Mouse (Mus musculus): ENCODE results near the gene Vangl1. TPM values are rescaled to one million over a fixed set of nuclear protein-coding genes. Genes with fewer than 3 reads are reported as not detected.

The Vangl1 gene
- polyA plus RNA-seq, 1 experiment from 2014 or later, result 14.0 TPM

GRCm38 (mm10) chr3:102242854-102243253, 38.4 kb upstream of the Vangl1 start:
- no peaks in the 10 kb centered on the region; the same call in 1 of the 2 replicates for H3K27me3 ChIP-seq (replicated peaks; ENCODE audit: insufficient read depth, low read length)
- no peak overlapping the region for H3K27ac ChIP-seq (ENCODE audit: low read length)
- H3K9ac ChIP-seq (replicated peaks; ENCODE audit: low read depth), result no peak overlapping the region
- ATAC-seq (peak; percentile 43), DNase-seq (ENCODE audit: low spot score) (peak; percentile 85)
- H3K4me3 ChIP-seq (ENCODE audit: low read depth, low read length), result no peak overlapping the region
- no peak overlapping the region for H3K4me2 ChIP-seq (replicated peaks; ENCODE audit: low read depth, low read length)
- WGBS, result 47% methylated on average over 5 of the region's 5 CpGs
- no peaks in the 10 kb centered on the region for H3K4me1 ChIP-seq (ENCODE audit: insufficient read depth, low read depth, low read length)
- no peaks in the 10 kb centered on the region for H3K36me3 ChIP-seq (ENCODE audit: insufficient read depth, low read length)
- no peaks in the 10 kb centered on the region for H3K9me3 ChIP-seq (ENCODE audit: low read length)
- TF ChIP-seq EP300 (IDR thresholded peaks at IDR 0.05), result no peak
- TF ChIP-seq CTCF (IDR thresholded peaks at IDR 0.05), result peak; percentile 73

GRCm38 (mm10) chr3:102231418-102232134, 27.1 kb upstream of the Vangl1 start:
- H3K27me3 ChIP-seq (replicated peaks; ENCODE audit: insufficient read depth, low read length), result no peaks in the 10 kb centered on the region
- DNase-seq (ENCODE audit: low spot score), result peak; percentile 82
- H3K4me3 ChIP-seq (ENCODE audit: low read depth, low read length), result no peak overlapping the region
- 63% methylated on average over 9 of the region's 9 CpGs for WGBS
- ATAC-seq, result peak; percentile 90
- no peak overlapping the region for H3K9ac ChIP-seq (replicated peaks; ENCODE audit: low read depth)
- no peaks in the 10 kb centered on the region for H3K36me3 ChIP-seq (ENCODE audit: insufficient read depth, low read length)
- H3K4me2 ChIP-seq (replicated peaks; ENCODE audit: low read depth, low read length), result no peak overlapping the region
- TF ChIP-seq CTCF (IDR thresholded peaks at IDR 0.05) (no peak), EP300 (IDR thresholded peaks at IDR 0.05) (peak; percentile 71)
- no peak overlapping the region for H3K27ac ChIP-seq (ENCODE audit: low read length)
- H3K4me1 ChIP-seq (ENCODE audit: insufficient read depth, low read depth, low read length), result no peaks in the 10 kb centered on the region
- H3K9me3 ChIP-seq (ENCODE audit: low read length), result no peaks in the 10 kb centered on the region

- H3K4me3 ChIP-seq (ENCODE audit: low read depth, low read length), result no peak overlapping the region
- H3K36me3 ChIP-seq (ENCODE audit: insufficient read depth, low read length), result no peaks in the 10 kb centered on the region
- no peaks in the 10 kb centered on the region for H3K9me3 ChIP-seq (ENCODE audit: low read length)
- H3K9ac ChIP-seq (replicated peaks; ENCODE audit: low read depth), result no peak overlapping the region
- WGBS, result 82% methylated on average over 8 of the region's 8 CpGs
- no peak for TF ChIP-seq EP300 (IDR thresholded peaks at IDR 0.05)
- TF ChIP-seq CTCF (IDR thresholded peaks at IDR 0.05), result no peak
- no peak for ATAC-seq
- no peak for DNase-seq (ENCODE audit: low spot score)
- H3K4me2 ChIP-seq (replicated peaks; ENCODE audit: low read depth, low read length), result no peak overlapping the region
- no peak overlapping the region for H3K27ac ChIP-seq (ENCODE audit: low read length)
- H3K4me1 ChIP-seq (ENCODE audit: insufficient read depth, low read depth, low read length), result no peaks in the 10 kb centered on the region
- 0 out of 2 replicates have a peak, but pooled peaks cover 6% of the 10 kb centered on the region for H3K27me3 ChIP-seq (replicated peaks; ENCODE audit: insufficient read depth, low read length)
These were observed 18.3 kb upstream of the Vangl1 start for GRCm38 (mm10) chr3:102222756-102223155.

DNA sequence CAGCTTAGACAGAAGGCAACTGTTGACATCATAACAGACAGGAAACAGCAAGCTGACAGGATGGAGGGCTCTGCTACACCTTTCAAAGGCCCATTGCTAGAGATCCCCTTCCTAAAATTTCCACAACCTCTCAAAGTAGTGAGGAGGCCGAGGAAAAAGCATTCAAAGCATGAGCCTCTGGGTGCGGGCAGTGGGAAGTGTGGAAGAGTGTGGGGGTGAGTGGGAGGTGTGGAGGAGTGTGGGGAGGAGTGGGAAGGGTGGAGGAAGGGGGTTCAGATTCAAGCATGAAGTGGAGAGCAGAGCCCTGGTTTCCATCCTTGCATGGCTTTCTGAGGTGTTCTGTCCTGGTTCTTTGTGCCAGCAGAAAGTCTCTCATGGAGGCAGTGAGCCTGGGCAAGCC, 13.8 kb upstream of the Vangl1 start:
- Histone ChIP-seq H3K27me3 (replicated peaks; ENCODE audit: insufficient read depth, low read length) (0 out of 2 replicates have a peak, but pooled peaks cover under 1% of the 10 kb centered on the region), H3K36me3 (ENCODE audit: insufficient read depth, low read length) (no peaks in the 10 kb centered on the region), H3K27ac (ENCODE audit: low read length) (no peak overlapping the region), H3K9me3 (ENCODE audit: low read length) (no peaks in the 10 kb centered on the region), H3K4me3 (ENCODE audit: low read depth, low read length) (no peak overlapping the region), H3K4me2 (replicated peaks; ENCODE audit: low read depth, low read length) (no peak overlapping the region), H3K4me1 (ENCODE audit: insufficient read depth, low read depth, low read length) (no peaks in the 10 kb centered on the region), H3K9ac (replicated peaks; ENCODE audit: low read depth) (no peak overlapping the region)
- TF ChIP-seq CTCF (IDR thresholded peaks at IDR 0.05), result no peak
- TF ChIP-seq EP300 (IDR thresholded peaks at IDR 0.05), result no peak
- ATAC-seq (no peak), DNase-seq (ENCODE audit: low spot score) (no peak)
- 80% methylated on average over 2 of the region's 2 CpGs for WGBS

DNA sequence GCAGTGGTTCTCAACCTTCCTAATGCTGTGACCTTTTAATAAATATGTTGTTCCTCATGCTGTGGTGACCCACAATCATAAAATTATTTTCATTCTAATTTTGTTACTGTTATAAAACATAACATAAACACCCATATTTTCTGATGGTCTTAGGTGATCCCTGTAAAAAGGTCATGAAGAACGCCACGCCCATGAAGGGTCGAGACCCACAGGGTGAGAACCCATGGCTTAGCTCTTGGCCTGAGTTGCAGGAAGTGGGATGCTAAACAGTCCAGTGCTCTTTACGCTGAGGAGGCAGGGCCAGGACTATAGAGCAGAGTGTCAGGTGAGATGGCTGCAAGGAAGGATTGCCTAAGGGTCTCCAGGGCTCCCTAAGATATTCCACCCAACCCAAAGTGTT, 10.2 kb upstream of the Vangl1 start:
- no peak for DNase-seq (ENCODE audit: low spot score)
- no peaks in the 10 kb centered on the region for H3K9me3 ChIP-seq (ENCODE audit: low read length)
- no peak for ATAC-seq
- H3K27ac ChIP-seq (ENCODE audit: low read length), result no peak overlapping the region
- no peak overlapping the region for H3K9ac ChIP-seq (replicated peaks; ENCODE audit: low read depth)
- TF ChIP-seq EP300 (IDR thresholded peaks at IDR 0.05) (no peak), CTCF (IDR thresholded peaks at IDR 0.05) (no peak)
- H3K4me2 ChIP-seq (replicated peaks; ENCODE audit: low read depth, low read length), result no peak overlapping the region
- no peaks in the 10 kb centered on the region for H3K36me3 ChIP-seq (ENCODE audit: insufficient read depth, low read length)
- WGBS, result 76% methylated on average over 4 of the region's 4 CpGs
- no peaks in the 10 kb centered on the region for H3K27me3 ChIP-seq (replicated peaks; ENCODE audit: insufficient read depth, low read length)
- H3K4me1 ChIP-seq (ENCODE audit: insufficient read depth, low read depth, low read length), result no peaks in the 10 kb centered on the region
- H3K4me3 ChIP-seq (ENCODE audit: low read depth, low read length), result no peak overlapping the region

DNA sequence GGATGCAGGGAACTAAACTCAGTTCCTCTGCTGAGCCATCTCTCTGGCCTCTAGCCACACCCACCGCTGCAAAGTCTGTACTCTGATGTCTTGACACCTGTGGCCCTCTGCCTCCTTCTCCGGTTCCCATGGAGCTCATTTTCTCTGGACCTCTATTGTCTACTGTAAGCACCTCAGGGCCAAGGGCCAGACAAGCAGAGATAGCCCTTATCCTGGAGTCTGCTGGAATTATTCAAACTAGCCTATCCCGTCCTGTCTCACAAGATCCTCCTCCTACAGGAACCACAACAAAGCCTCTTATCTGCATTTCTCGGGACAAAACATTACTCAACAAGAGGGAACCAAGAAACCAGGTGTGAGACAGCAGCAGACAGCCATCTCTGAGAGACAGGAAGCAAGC, 9.8 kb upstream of the Vangl1 start:
- H3K4me2 ChIP-seq (replicated peaks; ENCODE audit: low read depth, low read length), result no peak overlapping the region
- no peaks in the 10 kb centered on the region for H3K27me3 ChIP-seq (replicated peaks; ENCODE audit: insufficient read depth, low read length)
- no peaks in the 10 kb centered on the region for H3K36me3 ChIP-seq (ENCODE audit: insufficient read depth, low read length)
- WGBS, result 48% methylated on average over 4 of the region's 4 CpGs
- no peak for DNase-seq (ENCODE audit: low spot score)
- H3K4me3 ChIP-seq (ENCODE audit: low read depth, low read length), result no peak overlapping the region
- H3K27ac ChIP-seq (ENCODE audit: low read length), result no peak overlapping the region
- no peak for ATAC-seq
- TF ChIP-seq CTCF (IDR thresholded peaks at IDR 0.05) (no peak), EP300 (IDR thresholded peaks at IDR 0.05) (no peak)
- no peaks in the 10 kb centered on the region for H3K9me3 ChIP-seq (ENCODE audit: low read length)
- no peaks in the 10 kb centered on the region for H3K4me1 ChIP-seq (ENCODE audit: insufficient read depth, low read depth, low read length)
- H3K9ac ChIP-seq (replicated peaks; ENCODE audit: low read depth), result no peak overlapping the region
